Mouse (Mus musculus): ENCODE measurements around the gene Wdr92. TPM values are rescaled to one million over a fixed set of nuclear protein-coding genes. Genes with fewer than 3 reads are reported as not detected.

Wdr92 gene
- polyA plus RNA-seq (2014; fragmentation: Nextera tagmentation; extraction: Ambion mirVana) = 23.6 and 24.3 TPM in 2 replicates

- H3K4me3 ChIP-seq (ENCODE audit: low read depth, low read length) = no peak within 1 kb of the TSS
- 75% methylated on average over 3 of the region's 3 CpGs for WGBS
- no peak within 1 kb of the TSS for H3K4me2 ChIP-seq (ENCODE audit: low read depth, low read length)
- no peaks in the 10 kb centered on the region for H3K27me3 ChIP-seq (replicated peaks; ENCODE audit: control insufficient read depth, insufficient read depth, low read length)
- DNase-seq (ENCODE audit: low spot score) = peak; percentile 32
- no peaks in the 10 kb centered on the region for H3K9me3 ChIP-seq (ENCODE audit: control insufficient read depth, low read length)
- ATAC-seq (ENCODE audit: low read depth) = no peak
- peaks cover 7% of the 10 kb centered on the region; the same call in 1 of the 2 replicates for H3K36me3 ChIP-seq (ENCODE audit: control insufficient read depth, insufficient read depth, low read length)
- H3K9ac ChIP-seq (ENCODE audit: low read depth, low read length) = no peak within 1 kb of the TSS
- H3K27ac ChIP-seq (replicated peaks; ENCODE audit: low read depth, low read length) = no peak within 1 kb of the TSS
- H3K4me1 ChIP-seq (ENCODE audit: control insufficient read depth, insufficient read depth, low read length) = no peaks in the 10 kb centered on the region
These were observed at the start of gene Wdr92 for GRCm38 (mm10) chr11:17181807-17182206. Gene Wdr92, plus strand, starts transcription at chr11:17182107.

- no peak overlapping the region for H3K4me3 ChIP-seq (ENCODE audit: low read depth, low read length)
- H3K27ac ChIP-seq (replicated peaks; ENCODE audit: low read depth, low read length) = no peak overlapping the region
- H3K4me1 ChIP-seq (ENCODE audit: control insufficient read depth, insufficient read depth, low read length) = no peaks in the 10 kb centered on the region
- H3K9me3 ChIP-seq (ENCODE audit: control insufficient read depth, low read length) = no peaks in the 10 kb centered on the region
- ATAC-seq (ENCODE audit: low read depth) (peak; percentile 83; the same call in 1 of the 2 replicates), DNase-seq (ENCODE audit: low spot score) (peak; percentile 50)
- no peak overlapping the region for H3K9ac ChIP-seq (ENCODE audit: low read depth, low read length)
- H3K27me3 ChIP-seq (replicated peaks; ENCODE audit: control insufficient read depth, insufficient read depth, low read length) = no peaks in the 10 kb centered on the region
- no peak overlapping the region for H3K4me2 ChIP-seq (ENCODE audit: low read depth, low read length)
- H3K36me3 ChIP-seq (ENCODE audit: control insufficient read depth, insufficient read depth, low read length) = no peaks in the 10 kb centered on the region
- 31% methylated on average over 6 of the region's 6 CpGs for WGBS
These were observed 46.3 kb upstream of the Wdr92 start for GRCm38 (mm10) chr11:17135638-17136037.

- Histone ChIP-seq H3K4me2 (ENCODE audit: low read depth, low read length) (no peak overlapping the region), H3K4me1 (ENCODE audit: control insufficient read depth, insufficient read depth, low read length) (no peaks in the 10 kb centered on the region), H3K9ac (ENCODE audit: low read depth, low read length) (no peak overlapping the region), H3K27me3 (replicated peaks; ENCODE audit: control insufficient read depth, insufficient read depth, low read length) (no peaks in the 10 kb centered on the region), H3K4me3 (ENCODE audit: low read depth, low read length) (no peak overlapping the region), H3K36me3 (ENCODE audit: control insufficient read depth, insufficient read depth, low read length) (no peaks in the 10 kb centered on the region), H3K27ac (replicated peaks; ENCODE audit: low read depth, low read length) (no peak overlapping the region), H3K9me3 (ENCODE audit: control insufficient read depth, low read length) (no peaks in the 10 kb centered on the region)
- ATAC-seq (ENCODE audit: low read depth) (no peak), DNase-seq (ENCODE audit: low spot score) (no peak)
- 53% methylated on average over 6 of the region's 6 CpGs for WGBS
These were observed 43.4 kb upstream of the Wdr92 start for GRCm38 (mm10) chr11:17138306-17139033.

GRCm38 (mm10) chr11:17158858-17159737, 22.8 kb upstream of the Wdr92 start, which contains the start of gene Ppp3r1:
Gene Ppp3r1, plus strand, starts transcription at chr11:17159263.
- H3K27ac ChIP-seq (replicated peaks; ENCODE audit: low read depth, low read length) = peak within 1 kb of the TSS; percentile 97
- peak within 1 kb of the TSS; percentile 98 for H3K9ac ChIP-seq (ENCODE audit: low read depth, low read length)
- H3K36me3 ChIP-seq (ENCODE audit: control insufficient read depth, insufficient read depth, low read length) = no peaks in the 10 kb centered on the region
- ATAC-seq (ENCODE audit: low read depth) (peak; percentile 98), DNase-seq (ENCODE audit: low spot score) (peak; percentile 98)
- WGBS = 1% methylated on average over 49 of the region's 89 CpGs
- peaks cover 21% of the 10 kb centered on the region for H3K4me1 ChIP-seq (ENCODE audit: control insufficient read depth, insufficient read depth, low read length)
- H3K4me3 ChIP-seq (ENCODE audit: low read depth, low read length) = peak within 1 kb of the TSS; percentile 97
- H3K9me3 ChIP-seq (ENCODE audit: control insufficient read depth, low read length) = no peaks in the 10 kb centered on the region
- H3K27me3 ChIP-seq (replicated peaks; ENCODE audit: control insufficient read depth, insufficient read depth, low read length) = no peaks in the 10 kb centered on the region
- H3K4me2 ChIP-seq (ENCODE audit: low read depth, low read length) = peak within 1 kb of the TSS; percentile 81

DNA sequence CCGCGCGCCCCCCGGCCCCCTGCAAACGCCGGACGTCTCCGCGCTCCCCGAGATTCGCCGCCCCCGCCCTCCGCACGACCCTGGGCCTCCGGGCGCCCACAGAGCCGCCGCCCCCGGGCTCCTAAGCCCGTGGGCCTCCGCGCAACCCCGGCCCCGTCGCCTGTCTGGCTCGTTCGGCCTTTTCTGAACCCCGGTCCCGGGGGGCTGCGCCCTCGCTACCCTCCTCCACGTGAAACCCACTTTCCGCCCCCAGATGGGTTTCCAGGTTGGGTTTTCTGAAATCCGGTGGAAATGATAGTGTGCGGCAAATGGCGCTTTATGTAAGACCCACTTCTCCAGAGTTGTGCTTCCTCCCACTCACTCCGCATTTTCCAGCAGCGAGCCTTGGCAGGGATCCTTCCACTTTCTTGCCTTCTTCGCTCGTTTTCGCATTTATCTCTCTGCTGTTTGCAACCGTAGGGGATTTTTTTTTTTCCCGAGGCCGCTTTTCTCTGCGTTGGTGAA, 22.1 kb upstream of the Wdr92 start:
- Histone ChIP-seq H3K9me3 (ENCODE audit: control insufficient read depth, low read length) (no peaks in the 10 kb centered on the region), H3K4me3 (ENCODE audit: low read depth, low read length) (peak overlapping the region; percentile 97), H3K9ac (ENCODE audit: low read depth, low read length) (peak overlapping the region; percentile 98), H3K4me1 (ENCODE audit: control insufficient read depth, insufficient read depth, low read length) (peaks cover 23% of the 10 kb centered on the region), H3K27ac (replicated peaks; ENCODE audit: low read depth, low read length) (peak overlapping the region; percentile 97), H3K27me3 (replicated peaks; ENCODE audit: control insufficient read depth, insufficient read depth, low read length) (no peaks in the 10 kb centered on the region), H3K4me2 (ENCODE audit: low read depth, low read length) (peak overlapping the region; percentile 81), H3K36me3 (ENCODE audit: control insufficient read depth, insufficient read depth, low read length) (no peaks in the 10 kb centered on the region)
- ATAC-seq (ENCODE audit: low read depth) = peak; percentile 16
- under 1% methylated on average over 15 of the region's 46 CpGs for WGBS
- peak; percentile 34 for DNase-seq (ENCODE audit: low spot score)

DNA sequence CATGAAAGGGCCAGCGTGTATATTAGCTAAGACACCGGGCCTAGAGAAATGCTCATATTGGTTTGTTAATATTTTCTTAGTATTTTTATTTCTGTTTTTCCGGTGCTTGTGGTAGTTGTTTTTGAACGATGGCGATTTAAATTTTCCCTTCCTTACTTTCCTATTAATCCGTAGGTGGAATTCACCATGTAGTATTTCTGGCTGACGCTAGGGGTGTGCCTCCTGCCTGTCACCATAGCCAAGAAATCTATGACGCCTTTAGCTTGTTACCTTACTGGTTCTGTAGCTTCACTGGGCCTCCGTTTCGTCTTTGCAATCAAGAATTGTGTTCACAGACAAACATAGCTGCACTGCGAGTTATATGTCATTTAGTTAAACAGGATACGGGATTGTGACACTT, 21.7 kb upstream of the Wdr92 start:
- 2% methylated on average over 12 of the region's 12 CpGs for WGBS
- H3K4me2 ChIP-seq (ENCODE audit: low read depth, low read length) = peak overlapping the region; percentile 81
- ATAC-seq (ENCODE audit: low read depth) (no peak), DNase-seq (ENCODE audit: low spot score) (peak; percentile 90)
- peak overlapping the region; percentile 97 for H3K27ac ChIP-seq (replicated peaks; ENCODE audit: low read depth, low read length)
- H3K9me3 ChIP-seq (ENCODE audit: control insufficient read depth, low read length) = no peaks in the 10 kb centered on the region
- peak overlapping the region; percentile 97 for H3K4me3 ChIP-seq (ENCODE audit: low read depth, low read length)
- H3K4me1 ChIP-seq (ENCODE audit: control insufficient read depth, insufficient read depth, low read length) = peaks cover 23% of the 10 kb centered on the region
- peak overlapping the region; percentile 98 for H3K9ac ChIP-seq (ENCODE audit: low read depth, low read length)
- H3K27me3 ChIP-seq (replicated peaks; ENCODE audit: control insufficient read depth, insufficient read depth, low read length) = no peaks in the 10 kb centered on the region
- H3K36me3 ChIP-seq (ENCODE audit: control insufficient read depth, insufficient read depth, low read length) = no peaks in the 10 kb centered on the region

GRCm38 (mm10) chr11:17163956-17164355, 18.0 kb upstream of the Wdr92 start:
- no peak for ATAC-seq (ENCODE audit: low read depth)
- Histone ChIP-seq H3K36me3 (ENCODE audit: control insufficient read depth, insufficient read depth, low read length) (no peaks in the 10 kb centered on the region), H3K9me3 (ENCODE audit: control insufficient read depth, low read length) (no peaks in the 10 kb centered on the region), H3K9ac (ENCODE audit: low read depth, low read length) (no peak overlapping the region), H3K4me2 (ENCODE audit: low read depth, low read length) (no peak overlapping the region), H3K4me1 (ENCODE audit: control insufficient read depth, insufficient read depth, low read length) (peaks cover 23% of the 10 kb centered on the region), H3K4me3 (ENCODE audit: low read depth, low read length) (no peak overlapping the region), H3K27me3 (replicated peaks; ENCODE audit: control insufficient read depth, insufficient read depth, low read length) (no peaks in the 10 kb centered on the region), H3K27ac (replicated peaks; ENCODE audit: low read depth, low read length) (no peak overlapping the region)
- no peak for DNase-seq (ENCODE audit: low spot score)
- 76% methylated on average over 1 of the region's 1 CpGs for WGBS

- no peak for DNase-seq (ENCODE audit: low spot score)
- no peak overlapping the region for H3K27ac ChIP-seq (replicated peaks; ENCODE audit: low read depth, low read length)
- no peaks in the 10 kb centered on the region for H3K9me3 ChIP-seq (ENCODE audit: control insufficient read depth, low read length)
- no peaks in the 10 kb centered on the region for H3K27me3 ChIP-seq (replicated peaks; ENCODE audit: control insufficient read depth, insufficient read depth, low read length)
- H3K36me3 ChIP-seq (ENCODE audit: control insufficient read depth, insufficient read depth, low read length) = no peaks in the 10 kb centered on the region
- no peak overlapping the region for H3K4me3 ChIP-seq (ENCODE audit: low read depth, low read length)
- no peak overlapping the region for H3K4me2 ChIP-seq (ENCODE audit: low read depth, low read length)
- ATAC-seq (ENCODE audit: low read depth) = no peak
- H3K9ac ChIP-seq (ENCODE audit: low read depth, low read length) = no peak overlapping the region
- 86% methylated on average over 7 of the region's 7 CpGs for WGBS
- peaks cover 12% of the 10 kb centered on the region for H3K4me1 ChIP-seq (ENCODE audit: control insufficient read depth, insufficient read depth, low read length)
These were observed 15.3 kb upstream of the Wdr92 start for GRCm38 (mm10) chr11:17166627-17167026.

Data from embryonic facial prominence, embryonic 14.5 days (tissue).